Mouse (Mus musculus) urinary bladder, postnatal 14 days (tissue): ENCODE results near the gene Prss41.
"Not testable (repeated sequence)": the region's sequence is repeated elsewhere in the genome, so short reads cannot be mapped to it uniquely, and the experiment has no call there.

Experiments
- DNase-seq: peaks from one replicate; pipeline ENCODE4 v3.0.0; 2021; ENCODE audit warnings: low spot score

Gene Prss41

DNA sequence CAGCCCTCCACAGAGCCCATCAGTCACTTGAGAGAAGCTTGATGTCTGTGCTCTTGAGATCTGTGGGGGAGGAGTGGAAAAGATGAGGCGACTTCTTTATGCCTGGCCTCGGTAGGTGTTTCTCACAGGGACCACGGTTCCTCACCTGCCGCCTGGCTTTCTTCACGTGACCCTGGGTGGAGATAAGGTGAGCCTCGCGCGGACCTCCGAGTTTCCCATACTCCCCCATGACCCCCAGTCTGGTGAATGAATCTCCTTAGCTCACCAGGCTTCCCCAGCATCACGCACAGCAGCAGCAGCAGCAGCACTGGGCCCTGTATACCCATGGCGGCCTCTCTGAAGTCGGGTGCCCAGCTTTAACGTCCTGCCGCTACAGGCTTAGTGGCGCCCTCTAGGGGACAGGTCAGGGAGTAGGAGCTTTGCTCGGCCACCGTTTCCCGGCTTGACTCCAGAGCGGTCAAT lies at the start of gene Prss41, which contains the start of gene Prss32:
TSS of gene Prss41 (minus strand) at position 361 of the 462 bp plus-strand sequence.
TSS of gene Prss32 (plus strand) at position 44 of the 462 bp plus-strand sequence.
- DNase-seq = peak; percentile 57

DNA sequence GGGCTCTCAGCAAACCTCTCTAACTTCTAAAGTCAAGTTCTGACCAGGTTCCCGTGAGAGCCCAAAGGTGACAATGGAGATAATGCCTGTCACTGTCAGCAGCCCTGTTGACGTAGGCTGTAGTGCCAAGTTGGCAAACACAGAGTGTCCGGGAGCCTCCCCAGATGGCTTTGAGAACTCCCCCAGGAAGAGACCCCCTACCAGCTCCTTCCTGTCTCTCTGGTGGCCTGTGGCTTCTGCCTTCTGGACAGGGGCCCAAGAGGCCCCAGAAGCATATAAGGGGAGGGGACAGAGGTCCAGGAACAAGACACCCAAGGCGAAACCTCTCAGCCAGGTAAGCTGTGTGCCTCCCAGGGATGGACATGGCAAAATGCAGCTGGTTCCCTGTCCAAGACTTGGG lies 36.6 kb upstream of the Prss41 start, which contains the start of the genes Dcpp1 and Dcpp2:
TSS of gene Dcpp1 (plus strand) at position 301 of the 400 bp plus-strand sequence.
TSS of gene Dcpp2 (plus strand) at position 305 of the 400 bp plus-strand sequence.
- not testable (repeated sequence) for DNase-seq

DNA sequence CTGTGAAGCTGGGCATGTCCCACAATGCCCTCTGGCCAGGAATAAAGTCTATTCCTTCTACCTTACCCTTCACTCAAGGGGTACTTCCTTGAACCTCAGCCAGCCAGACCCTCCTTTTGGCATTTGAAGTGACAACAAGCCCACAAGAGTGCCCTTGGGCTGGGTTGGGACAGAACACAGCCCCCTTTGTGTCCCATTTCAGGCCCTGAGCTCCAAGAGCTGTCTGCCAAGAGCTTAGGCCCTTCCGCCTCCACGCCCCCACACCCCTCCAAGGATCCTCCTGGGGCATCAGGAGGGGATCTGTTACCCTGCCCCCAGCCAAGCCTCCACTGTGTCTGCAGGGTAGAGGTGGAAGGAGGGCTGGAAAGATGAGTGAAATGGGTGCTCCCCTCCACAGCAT lies 33.2 kb upstream of the Prss41 start:
- no peak for DNase-seq

DNA sequence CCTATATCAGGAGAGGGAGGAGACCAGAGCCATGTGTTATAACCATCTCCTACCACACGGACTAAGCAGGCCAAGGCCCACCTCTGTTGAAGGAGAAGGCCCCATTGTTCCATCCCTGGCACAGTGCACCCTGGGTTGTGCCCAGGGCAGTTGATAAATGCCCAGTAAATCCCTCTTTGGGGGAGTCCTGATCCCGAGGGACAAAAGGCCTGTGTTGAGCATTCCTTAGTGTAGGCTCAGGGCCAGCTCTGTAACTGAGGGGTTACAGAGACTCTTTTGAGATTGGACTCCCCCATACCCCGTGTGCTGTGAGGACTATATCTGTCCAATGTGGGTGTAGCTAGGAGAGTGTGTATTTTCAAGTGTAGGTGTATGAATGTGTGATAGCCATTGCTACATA lies 32.8 kb upstream of the Prss41 start:
- no peak for DNase-seq

DNA sequence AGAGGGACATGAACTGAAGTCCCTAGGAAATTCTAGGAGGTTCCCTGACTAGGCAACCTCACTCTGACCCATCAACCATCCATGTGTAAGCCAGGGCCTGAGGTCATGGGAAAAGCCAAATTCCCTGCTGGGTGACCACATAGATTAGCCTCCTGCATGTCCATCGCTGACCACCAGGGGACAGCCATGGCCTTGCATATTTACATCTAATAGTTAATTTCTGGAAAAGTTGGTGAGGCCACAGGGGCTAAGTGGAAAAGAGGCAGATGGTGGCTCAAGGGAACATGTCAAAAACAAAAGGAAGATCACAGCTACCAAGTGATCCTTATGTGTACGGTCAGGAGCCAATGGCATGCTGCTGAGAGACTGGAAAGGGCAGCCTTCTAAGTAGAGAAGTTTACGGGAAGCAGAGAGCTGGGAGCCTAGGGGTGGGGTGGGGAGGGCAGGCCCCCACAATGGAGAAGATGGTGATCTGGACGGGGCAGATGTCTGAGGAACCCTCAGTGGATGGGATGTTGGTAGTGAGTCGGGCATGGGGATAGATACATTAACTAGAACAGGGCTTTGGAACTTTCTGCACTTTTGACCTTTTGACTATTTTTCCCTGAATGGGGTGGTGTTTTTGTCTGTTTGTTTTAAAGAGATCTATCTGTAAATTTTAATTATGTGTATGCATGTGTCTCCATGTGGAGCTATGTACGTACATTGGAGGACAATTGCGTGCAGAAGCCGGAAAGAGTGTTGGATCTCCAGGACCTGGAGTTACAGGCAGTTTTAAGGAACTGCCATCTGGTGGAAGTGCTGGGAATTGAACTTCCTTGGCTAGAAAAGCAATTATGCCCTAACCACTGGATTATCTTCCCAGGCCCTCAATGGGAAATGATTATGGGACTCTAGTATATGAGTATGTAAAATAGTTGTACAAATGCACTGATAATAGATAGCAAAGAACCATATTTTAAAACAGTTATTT lies 30.2 kb upstream of the Prss41 start:
- DNase-seq = peak; percentile 68

DNA sequence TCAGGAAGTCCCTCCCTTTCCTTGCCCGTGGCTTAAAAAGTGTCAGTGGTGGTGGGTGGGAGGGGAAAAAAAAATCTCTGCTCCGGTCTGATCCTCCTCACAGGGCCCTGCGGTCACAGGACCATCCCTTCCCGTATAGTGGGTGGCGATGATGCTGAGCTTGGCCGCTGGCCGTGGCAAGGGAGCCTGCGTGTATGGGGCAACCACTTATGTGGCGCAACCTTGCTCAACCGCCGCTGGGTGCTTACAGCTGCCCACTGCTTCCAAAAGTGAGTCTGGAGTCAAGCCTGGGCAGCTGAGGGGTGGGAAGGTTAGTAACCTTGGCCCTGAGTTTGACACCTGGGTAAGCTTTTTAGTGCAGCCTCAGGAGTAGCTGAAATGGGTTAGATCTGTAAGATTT lies 24.5 kb upstream of the Prss41 start:
- DNase-seq = no peak

DNA sequence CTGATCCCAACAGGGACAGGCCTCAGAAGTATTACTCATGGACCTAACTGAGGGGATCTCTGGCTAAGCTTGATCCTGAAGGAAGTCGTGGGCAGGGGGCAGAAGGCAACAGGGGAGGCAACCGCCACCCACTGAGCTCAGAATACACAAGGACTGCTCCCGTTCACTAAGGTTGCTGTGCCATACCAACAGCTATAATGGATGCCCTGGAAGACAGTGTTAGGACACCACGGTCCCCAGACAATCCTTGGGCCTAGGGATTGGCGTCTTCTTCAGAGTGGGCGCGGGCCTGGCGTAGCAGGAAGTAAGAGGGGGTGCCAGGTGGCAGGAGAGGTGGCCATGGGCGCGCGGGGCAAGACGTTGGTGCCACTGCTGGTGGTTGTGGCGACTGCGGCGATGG lies 23.8 kb upstream of the Prss41 start, which contains the start of gene Prss21:
TSS of gene Prss21 (plus strand) at position 301 of the 400 bp plus-strand sequence.
- DNase-seq = no peak

DNA sequence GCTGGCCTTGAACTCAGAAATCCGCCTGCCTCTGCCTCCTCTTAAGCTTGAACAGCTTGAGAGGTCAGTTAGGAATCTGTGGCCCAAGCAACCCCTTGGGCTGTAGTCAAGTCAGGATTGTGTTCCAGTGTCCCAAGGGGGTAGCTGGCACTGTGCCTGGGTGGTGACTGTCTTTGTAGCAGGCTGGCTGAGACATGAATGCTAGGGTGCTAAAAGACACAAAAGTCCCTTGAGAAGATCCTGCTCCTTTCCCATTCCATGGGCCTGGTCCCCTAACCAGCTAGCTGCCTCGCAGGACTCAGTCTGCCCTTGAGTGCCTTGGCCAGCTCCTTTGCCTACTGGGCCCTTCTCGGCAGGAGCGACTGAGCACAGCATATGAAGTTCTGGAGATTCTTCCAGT lies 19.0 kb upstream of the Prss41 start:
- no peak for DNase-seq

DNA sequence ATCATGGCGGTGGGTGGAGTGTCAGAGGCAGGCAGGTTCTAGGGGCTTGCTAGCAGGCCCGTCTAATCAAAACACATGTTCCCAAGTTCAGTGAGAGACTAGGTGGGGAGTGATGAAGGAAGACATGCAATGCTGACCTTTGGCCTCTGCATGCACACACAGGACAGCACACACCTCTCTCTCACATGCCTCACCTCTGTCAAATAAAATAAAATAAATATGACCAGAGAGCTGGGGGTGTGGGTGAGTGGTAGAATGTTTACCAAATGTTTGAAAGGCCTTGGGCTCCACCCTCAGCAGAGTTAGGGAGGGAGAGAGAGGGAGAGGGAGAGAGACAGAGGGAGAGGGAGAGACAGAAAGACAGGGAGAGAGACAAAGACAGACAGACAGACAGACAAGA lies 13.9 kb upstream of the Prss41 start:
- DNase-seq = peak; percentile 32

DNA sequence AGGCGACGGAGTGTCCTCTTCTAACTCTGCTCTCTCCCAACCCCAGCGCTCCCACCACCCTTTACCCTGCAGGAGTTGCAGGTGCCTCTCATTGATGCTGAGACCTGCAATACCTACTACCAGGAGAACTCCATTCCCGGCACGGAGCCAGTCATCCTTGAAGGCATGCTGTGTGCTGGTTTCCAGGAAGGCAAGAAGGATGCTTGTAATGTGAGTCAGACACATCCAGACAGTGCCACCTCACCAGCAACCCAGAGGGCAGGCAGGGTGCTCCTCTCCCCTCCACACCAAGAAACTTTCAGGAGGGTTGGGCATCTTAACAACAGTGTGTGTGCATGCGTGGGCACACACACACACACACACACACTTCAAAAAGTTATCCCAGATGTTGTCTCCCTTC lies 13.2 kb upstream of the Prss41 start:
- peak; percentile 59 for DNase-seq

DNA sequence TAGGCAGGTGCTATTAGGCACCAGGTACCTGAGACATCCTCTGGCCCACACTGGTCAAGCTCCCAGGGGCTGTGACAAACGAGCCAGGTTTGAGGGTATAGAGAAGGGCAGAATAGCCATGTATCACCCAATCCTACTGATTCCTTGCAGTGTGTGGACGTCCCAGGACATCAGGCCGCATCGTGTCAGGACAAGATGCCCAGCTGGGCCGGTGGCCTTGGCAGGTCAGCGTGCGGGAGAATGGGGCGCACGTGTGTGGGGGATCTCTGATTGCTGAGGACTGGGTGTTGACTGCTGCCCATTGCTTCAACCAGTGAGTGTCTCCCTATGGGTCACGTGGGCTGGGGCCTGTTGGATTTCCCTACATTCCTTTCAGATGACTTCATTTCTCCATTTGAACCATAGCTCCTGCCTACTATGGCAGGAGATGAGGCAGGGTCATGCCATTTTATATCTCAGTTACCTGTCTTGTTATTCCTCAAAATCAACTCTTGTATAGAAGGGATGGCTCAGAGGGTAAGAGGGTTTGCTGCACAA lies 10.3 kb upstream of the Prss41 start:
- DNase-seq = no peak

DNA sequence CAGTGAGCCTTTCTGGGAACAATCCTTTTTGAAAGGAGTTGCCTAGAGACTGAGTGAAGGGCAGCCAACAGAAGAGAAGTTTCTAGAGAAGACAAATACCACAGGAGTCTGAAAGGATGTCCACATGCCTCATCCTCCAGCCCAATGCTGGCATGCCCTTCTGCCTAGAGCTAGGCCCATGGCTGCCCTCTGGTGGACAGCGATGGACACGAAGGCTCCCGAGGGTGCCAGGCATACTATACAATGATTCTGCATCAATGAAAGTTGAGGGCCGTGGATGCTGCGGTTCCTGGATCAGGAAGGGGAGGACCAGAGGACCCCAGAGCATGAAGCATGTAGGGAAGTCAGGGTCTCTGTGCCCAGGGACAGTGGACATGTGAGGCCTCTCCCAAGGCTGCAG lies 9.3 kb upstream of the Prss41 start:
- DNase-seq = peak; percentile 72

DNA sequence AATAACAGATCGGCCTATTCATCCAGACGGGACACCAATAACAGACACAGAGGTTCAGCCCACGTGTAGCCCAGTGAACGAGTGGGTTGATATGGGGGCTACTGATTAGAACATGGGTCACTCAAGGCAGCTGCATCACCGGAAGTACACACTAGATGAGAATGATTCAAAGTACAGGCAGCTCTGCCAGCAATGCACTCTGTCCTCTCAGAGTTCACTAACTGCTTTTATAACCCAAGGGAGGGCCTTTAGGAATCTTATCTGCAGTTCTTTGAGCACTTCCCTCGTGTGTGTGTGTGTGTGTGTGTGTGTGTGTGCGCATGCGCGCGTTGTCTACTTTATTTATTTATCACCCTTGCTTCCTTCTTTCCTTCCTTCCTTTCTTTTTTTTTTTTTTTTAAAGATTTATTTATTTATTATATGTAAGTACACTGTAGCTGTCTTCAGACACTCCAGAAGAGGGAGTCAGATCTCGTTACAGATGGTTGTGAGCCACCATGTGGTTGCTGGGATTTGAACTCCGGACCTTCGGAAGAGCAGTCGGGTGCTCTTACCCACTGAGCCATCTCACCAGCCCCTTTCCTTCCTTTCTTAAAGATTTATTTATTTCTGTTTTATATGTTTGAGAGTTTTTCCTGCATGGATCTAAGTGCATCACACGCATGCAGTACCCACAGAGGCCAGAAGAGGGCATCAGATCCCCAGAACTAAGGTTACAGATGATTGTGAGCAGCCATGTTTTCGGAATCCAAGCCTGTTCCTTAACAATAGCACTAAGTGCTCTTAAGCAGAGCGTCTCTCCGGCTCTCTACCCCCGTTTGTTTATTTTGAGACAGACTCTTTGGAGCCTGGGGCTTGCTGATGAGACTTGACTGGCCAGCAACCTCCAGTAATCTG lies 7.1 kb upstream of the Prss41 start:
- peak; percentile 75 for DNase-seq

DNA sequence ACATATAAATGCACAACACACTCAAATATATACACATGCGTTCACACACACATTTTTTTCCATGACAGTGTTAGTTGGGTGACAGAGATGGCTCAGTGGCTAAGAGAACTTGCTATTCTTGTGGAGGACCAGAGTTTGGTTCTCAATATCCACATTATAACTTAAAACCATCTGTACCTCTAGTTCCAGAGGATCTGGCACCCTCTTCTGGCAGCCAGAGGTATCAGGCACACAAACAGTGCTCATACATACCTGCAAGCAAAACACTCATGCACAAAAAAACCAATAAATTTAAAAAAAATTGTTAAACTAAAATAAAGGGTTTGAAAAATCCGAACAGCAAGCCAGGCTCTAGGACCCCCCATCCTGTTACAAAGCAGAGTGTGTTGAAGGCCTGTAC lies 6.1 kb upstream of the Prss41 start:
- no peak for DNase-seq

DNA sequence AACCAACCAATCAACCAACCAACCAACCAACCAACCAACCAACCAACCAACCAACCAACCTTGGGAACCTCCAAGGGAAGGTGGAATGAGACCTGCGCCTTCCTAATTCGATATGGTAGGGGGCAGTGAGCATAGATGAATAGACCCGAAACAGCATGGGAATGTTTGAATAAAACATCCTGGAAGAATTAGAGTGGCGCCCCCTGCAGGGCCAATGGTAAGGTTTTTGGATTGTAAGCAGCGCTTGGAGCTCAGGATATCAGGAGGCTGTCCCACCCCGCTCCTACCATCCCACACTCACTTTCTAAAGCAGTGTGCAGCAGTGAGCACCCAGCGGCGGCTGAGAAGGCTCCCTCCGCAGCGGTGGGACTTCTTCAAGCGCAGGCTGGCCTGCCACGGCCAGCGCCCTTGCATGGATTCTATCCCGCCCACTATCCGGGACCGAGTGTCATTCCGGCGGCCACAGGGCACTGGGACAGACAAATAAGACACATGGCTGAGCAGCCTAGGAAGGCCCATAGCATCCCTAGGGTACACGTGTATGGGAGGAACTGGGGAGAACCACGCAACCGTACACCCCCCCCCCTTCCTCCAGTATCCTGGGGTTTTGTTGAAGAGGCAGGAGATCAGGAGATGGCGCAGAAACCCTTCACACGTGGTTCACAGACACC lies 696 bp downstream of the Prss41 start:
- DNase-seq = no peak

DNA sequence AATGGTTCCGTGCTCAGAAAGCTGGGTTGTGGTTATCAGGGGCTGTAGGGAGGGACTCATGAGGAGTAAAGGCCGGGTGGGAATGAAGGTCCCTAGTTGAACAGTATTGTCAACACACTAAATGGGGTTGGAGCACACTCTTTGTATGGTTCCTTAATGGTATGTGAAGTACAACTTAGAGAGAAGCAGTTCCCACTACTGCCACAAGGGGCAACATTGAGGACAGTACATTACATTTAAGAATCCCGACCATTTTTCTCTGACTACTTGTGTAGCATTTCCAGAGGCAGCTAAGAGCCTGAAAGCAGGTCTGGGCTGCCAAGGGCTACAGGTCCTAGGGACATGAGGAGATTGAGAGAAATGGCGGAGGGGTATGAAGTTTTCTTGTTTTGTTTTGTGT lies 2.8 kb downstream of the Prss41 start:
- peak; percentile 66 for DNase-seq

DNA sequence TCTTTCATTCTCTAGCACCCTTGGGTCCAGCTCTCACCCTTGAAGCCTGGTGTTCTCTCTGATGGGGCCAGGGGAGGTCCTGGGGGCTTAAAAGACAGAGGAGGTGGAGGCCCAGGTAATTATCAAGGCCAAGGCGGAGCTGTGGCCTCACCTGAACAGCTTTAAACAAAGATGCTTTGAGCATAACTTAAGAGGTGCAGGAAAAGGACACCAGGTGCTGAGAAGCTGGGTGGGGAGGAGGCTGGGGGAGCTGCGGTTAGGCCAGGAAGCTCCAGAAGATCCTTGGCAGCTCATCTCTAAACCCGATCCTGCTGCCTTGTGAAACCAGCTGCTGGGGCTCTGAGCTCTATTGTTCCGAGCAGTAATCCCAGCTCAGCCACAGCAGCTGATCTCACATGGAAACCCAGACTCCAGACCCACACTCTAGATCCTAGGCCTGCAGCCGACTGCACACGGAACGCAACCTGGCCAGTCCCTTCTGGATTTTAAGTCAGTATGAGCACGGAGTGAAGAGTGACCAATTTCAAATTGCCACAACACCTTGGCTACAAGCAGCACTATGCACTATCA lies 7.9 kb downstream of the Prss41 start, which contains the start of gene Prss33:
TSS of gene Prss33 (minus strand) at position 51 of the 570 bp plus-strand sequence.
- DNase-seq = no peak

DNA sequence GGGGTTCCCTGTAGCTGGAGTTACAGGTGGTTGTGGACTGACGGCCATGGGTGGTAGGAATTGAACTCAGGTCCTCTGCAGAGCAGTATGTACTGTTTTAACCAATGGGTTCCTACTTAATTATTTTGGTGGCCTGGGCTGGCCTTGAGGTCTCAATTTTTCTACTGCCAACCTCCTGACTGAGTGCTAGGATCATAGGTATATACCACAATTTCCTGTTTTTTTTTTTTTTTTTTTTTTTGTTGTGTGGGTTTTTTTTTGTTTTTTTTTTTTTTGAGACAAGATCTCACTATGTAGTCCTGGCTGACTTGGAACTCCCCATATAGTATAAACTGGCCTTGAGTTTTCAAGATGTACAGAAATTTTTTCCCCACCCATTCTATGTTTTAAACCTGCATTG lies 12.8 kb downstream of the Prss41 start:
- DNase-seq = no peak

DNA sequence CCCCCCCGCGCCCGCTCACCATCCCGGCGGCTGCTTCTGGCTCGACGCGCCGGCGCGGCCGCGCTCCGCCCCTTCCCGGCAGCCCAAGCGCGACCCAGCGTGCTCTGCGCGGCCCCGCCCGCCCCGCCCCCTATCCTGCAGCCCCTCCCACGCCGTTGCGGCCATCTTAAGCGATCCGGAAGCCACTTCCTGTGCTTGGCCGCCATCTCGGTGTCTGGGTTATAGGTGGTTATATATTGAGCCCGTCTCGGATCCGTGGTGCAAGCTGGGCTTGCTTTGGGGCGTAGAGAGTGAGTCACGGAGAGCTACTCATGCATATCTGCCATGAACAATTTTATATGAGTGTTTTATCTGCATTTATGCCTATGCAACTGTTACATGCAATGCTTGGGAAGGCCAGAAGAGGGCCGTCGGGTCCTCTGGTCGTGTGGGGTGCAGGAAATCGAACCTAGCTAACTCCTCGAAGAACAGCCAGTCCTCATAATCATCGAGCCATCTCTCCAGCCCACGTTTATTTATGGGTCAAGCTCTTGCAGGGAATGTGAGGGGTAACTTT lies 14.8 kb downstream of the Prss41 start, which contains the start of gene Elob:
TSS of gene Elob (minus strand) at position 73 of the 556 bp plus-strand sequence.
- DNase-seq = peak; percentile 84

DNA sequence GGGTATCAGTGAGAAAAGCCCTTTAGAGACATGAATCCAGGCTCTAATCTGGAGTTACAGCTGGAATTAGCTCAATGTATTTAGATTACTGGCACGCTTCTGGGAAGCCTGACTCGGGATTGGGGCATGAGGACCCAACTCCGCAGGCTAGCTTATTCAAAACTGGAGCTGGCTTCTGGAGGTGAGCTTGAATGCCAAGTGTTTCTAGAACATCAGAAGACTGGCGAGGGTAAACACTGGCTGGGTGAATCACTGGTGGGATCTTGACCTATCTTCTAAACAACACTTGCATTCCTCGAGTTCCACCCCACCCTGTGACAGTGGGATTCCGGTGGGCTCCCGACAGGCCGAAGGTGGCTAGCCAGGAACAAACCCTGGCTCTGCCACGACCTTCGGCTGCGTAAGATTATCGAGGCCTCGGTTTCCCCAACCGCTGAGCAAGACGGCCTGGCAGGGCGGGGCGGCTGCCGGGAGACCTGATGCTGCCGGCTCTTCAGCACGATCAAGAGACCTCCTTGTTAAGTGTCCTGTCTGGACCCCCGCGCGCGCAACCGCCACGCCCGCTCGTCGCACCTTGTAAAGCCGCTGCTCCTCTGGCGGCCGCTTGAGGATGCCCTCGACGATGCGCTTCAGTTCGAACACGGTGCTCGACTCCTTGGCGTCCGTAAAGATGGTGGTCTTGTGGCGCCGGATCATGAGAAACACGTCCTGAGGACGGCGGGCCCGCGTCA lies 15.5 kb downstream of the Prss41 start:
- peak; percentile 35 for DNase-seq
